Mouse (Mus musculus) kidney, postnatal 0 days (tissue): ENCODE data around the gene Srl. TPM values are rescaled to one million over a fixed set of nuclear protein-coding genes. Genes with fewer than 3 reads are reported as not detected.
"Not testable (repeated sequence)": the region's sequence is repeated elsewhere in the genome, so short reads cannot be mapped to it uniquely, and the experiment has no call there.

Experiments used
- ATAC-seq: fragments of 200-750 bp; cut with Nextera tagmentation; replicated peaks from 2 replicates; pipeline ENCODE4 v1.8.0; 2017; ENCODE audit warnings: low read depth, moderate number of reproducible peaks, moderate TSS enrichment, moderate library complexity; ENCODE audit not compliant: low FRiP score
- DNase-seq: peaks from one replicate; pipeline ENCODE4 v3.0.0-alpha.2; 2016; ENCODE audit warnings: low spot score
- H3K27ac ChIP-seq: fragments of 300-500 bp; sonication (generic); 2 replicates; pipeline ENCODE4 v1.5.1; 2014; ENCODE audit warnings: mild to moderate bottlenecking
- H3K27me3 ChIP-seq: fragments of 300-500 bp; sonication (generic); 2 replicates; pipeline ENCODE4 v1.6.1; 2014; ENCODE audit warnings: low read length, mixed read lengths; ENCODE audit not compliant: insufficient read depth
- H3K36me3 ChIP-seq: fragments of 300-500 bp; sonication (generic); 2 replicates; pipeline ENCODE4 v1.6.1; 2014; ENCODE audit warnings: low read length, mixed read lengths; ENCODE audit not compliant: insufficient read depth
- H3K4me1 ChIP-seq: fragments of 300-500 bp; sonication (generic); replicated peaks from 2 replicates; pipeline ENCODE4 v1.6.1; 2014; ENCODE audit warnings: antibody characterized with exemption, low read length, mixed read lengths; ENCODE audit not compliant: insufficient read depth
- H3K4me2 ChIP-seq: fragments of 300-500 bp; sonication (generic); 2 replicates; pipeline ENCODE4 v1.6.1; 2014; ENCODE audit warnings: mild to moderate bottlenecking, low read length, moderate library complexity, mixed read lengths
- H3K4me3 ChIP-seq: fragments of 300-500 bp; sonication (generic); replicated peaks from 2 replicates; pipeline ENCODE4 v1.5.1; 2014; ENCODE audit warnings: low read depth, low read length
- H3K9ac ChIP-seq: fragments of 300-500 bp; sonication (generic); 2 replicates; pipeline ENCODE4 v1.6.1; 2014; ENCODE audit warnings: low read depth, low read length
- H3K9me3 ChIP-seq: fragments of 300-500 bp; sonication (generic); replicated peaks from 2 replicates; pipeline ENCODE4 v1.6.1; 2016; ENCODE audit warnings: low read length, inconsistent platforms, mixed read lengths
- CTCF ChIP-seq: IDR thresholded peaks from 2 replicates; pipeline ENCODE4 v1.5.1; 2016; ENCODE audit warnings: antibody characterized with exemption, low read depth, mild to moderate bottlenecking, moderate library complexity
- WGBS: fragments of 180-500 bp; shearing (Covaris S2); extraction: QIAGEN DNeasy Blood & Tissue Kit; methylation state at CpG from one replicate; pipeline ENCODE4 v1.1.7; 2014; 5-methylcytosine and 5-hydroxymethylcytosine counted together
- polyA plus RNA-seq: library from polyadenylated mRNA; unstranded; fragments of >200 nt; fragmentation: Nextera tagmentation; extraction: Ambion mirVana; gene quantifications from 2 replicates; pipeline ENCODE4 v1.2.1, GENCODE M21; 2015

Gene Srl
- polyA plus RNA-seq, 1 experiment from 2014 or later = 8.5 TPM

- Histone ChIP-seq H3K27ac (peak overlapping the region; percentile 66), H3K4me1 (peaks cover 3% of the 10 kb centered on the region; the same call in 1 of the 2 replicates), H3K9me3 (no peaks in the 10 kb centered on the region), H3K27me3 (no peaks in the 10 kb centered on the region), H3K9ac (no peak overlapping the region), H3K4me2 (no peak overlapping the region), H3K36me3 (no peaks in the 10 kb centered on the region), H3K4me3 (no peak overlapping the region)
- ATAC-seq (no peak), DNase-seq (peak; percentile 19)
- WGBS = 23% methylated on average over 2 of the region's 2 CpGs
- TF ChIP-seq CTCF = no peak
Measured at GRCm38 (mm10) chr16:4492777-4493563, 48.6 kb downstream of the Srl start.

- Histone ChIP-seq H3K9me3 (no peaks in the 10 kb centered on the region), H3K36me3 (0 out of 2 replicates have a peak, but pooled peaks cover 4% of the 10 kb centered on the region), H3K27ac (peak overlapping the region; percentile 66; the same call in 1 of the 2 replicates), H3K4me1 (0 out of 2 replicates have a peak, but pooled peaks cover 3% of the 10 kb centered on the region), H3K4me2 (no peak overlapping the region), H3K27me3 (no peaks in the 10 kb centered on the region), H3K9ac (no peak overlapping the region), H3K4me3 (no peak overlapping the region)
- peak; percentile 77 for ATAC-seq
- 54% methylated on average over 11 of the region's 11 CpGs for WGBS
- peak; percentile 96 for TF ChIP-seq CTCF
- peak; percentile 93 for DNase-seq
Measured at GRCm38 (mm10) chr16:4489114-4489624, 52.4 kb downstream of the Srl start.

- H3K4me1 ChIP-seq = no peaks in the 10 kb centered on the region
Measured at GRCm38 (mm10) chr16:4480616-4481265, 60.9 kb downstream of the Srl start.

GRCm38 (mm10) chr16:4477591-4478215 lies 63.9 kb downstream of the Srl start:
- Histone ChIP-seq H3K27ac (peak overlapping the region; percentile 27; the same call in 1 of the 2 replicates), H3K4me3 (no peak overlapping the region), H3K9ac (no peak overlapping the region), H3K4me2 (no peak overlapping the region), H3K36me3 (no peaks in the 10 kb centered on the region), H3K4me1 (no peaks in the 10 kb centered on the region), H3K9me3 (no peaks in the 10 kb centered on the region), H3K27me3 (no peaks in the 10 kb centered on the region)
- DNase-seq = no peak
- no peak for ATAC-seq
- 80% methylated on average over 10 of the region's 10 CpGs for WGBS
- no peak for TF ChIP-seq CTCF

More at GRCm38 (mm10) chr16:4480616-4481265, 60.9 kb downstream of the Srl start:
- TF ChIP-seq CTCF = no peak
- 69% methylated on average over 5 of the region's 5 CpGs for WGBS
- ATAC-seq = no peak
- Histone ChIP-seq H3K9ac (no peak overlapping the region), H3K36me3 (0 out of 2 replicates have a peak, but pooled peaks cover 4% of the 10 kb centered on the region), H3K4me3 (no peak overlapping the region), H3K4me2 (no peak overlapping the region), H3K27me3 (no peaks in the 10 kb centered on the region), H3K27ac (no peak overlapping the region), H3K9me3 (no peaks in the 10 kb centered on the region)
- no peak for DNase-seq

- peak overlapping the region; percentile 67 for H3K4me2 ChIP-seq
- H3K27ac ChIP-seq = peak overlapping the region; percentile 75
- peak; percentile 98 for TF ChIP-seq CTCF
- H3K36me3 ChIP-seq = no peaks in the 10 kb centered on the region
- WGBS = 17% methylated on average over 42 of the region's 42 CpGs
- peak overlapping the region; percentile 44 for H3K4me3 ChIP-seq
- no peaks in the 10 kb centered on the region for H3K27me3 ChIP-seq
- H3K9ac ChIP-seq = peak overlapping the region; percentile 64
- peak; percentile 94 for ATAC-seq
- no peaks in the 10 kb centered on the region for H3K9me3 ChIP-seq
- DNase-seq = peak; percentile 95
- no peaks in the 10 kb centered on the region for H3K4me1 ChIP-seq
Measured at GRCm38 (mm10) chr16:4474882-4475803, 66.5 kb downstream of the Srl start.

GRCm38 (mm10) chr16:4474040-4474881 lies 67.4 kb downstream of the Srl start:
- not testable (repeated sequence) for ATAC-seq
- 63% methylated on average over 10 of the region's 10 CpGs for WGBS

More at GRCm38 (mm10) chr16:4474040-4474881, 67.4 kb downstream of the Srl start:
- not testable (repeated sequence) for H3K9me3 ChIP-seq, H3K27me3 ChIP-seq, DNase-seq, H3K4me1 ChIP-seq, H3K36me3 ChIP-seq
- H3K9ac ChIP-seq = peak overlapping the region; percentile 64
- peak overlapping the region; percentile 75 for H3K27ac ChIP-seq
- peak overlapping the region; percentile 44 for H3K4me3 ChIP-seq
- peak overlapping the region; percentile 67 for H3K4me2 ChIP-seq
